Mouse (Mus musculus): ENCODE measurements at regions not wholly inside any gene's neighbourhood (a gene's known extent, or its start where the extent isn't known, plus 50 kb on each side); places are given as distances from the start of the nearest gene placed in this dataset.

GRCm38 (mm10) chr10:99581074-99581473, 178.4 kb downstream of the Csl start:
- TF ChIP-seq CTCF (IDR thresholded peaks at IDR 0.05; ENCODE audit: borderline replicate concordance, insufficient read depth, low read length) = no peak
- TF ChIP-seq POLR2A (IDR thresholded peaks at IDR 0.05; ENCODE audit: low read depth, low read length) = no peak
